Mouse (Mus musculus) liver, embryonic 14.5 days (tissue): ENCODE data around the gene Phlpp1. TPM values are rescaled to one million over a fixed set of nuclear protein-coding genes. Genes with fewer than 3 reads are reported as not detected.
A peak's percentile ranks its signal among the peaks of the same experiment; 100 is the strongest.

Experiments
- ATAC-seq: fragments of 200-750 bp; cut with Nextera tagmentation; 2 replicates; pipeline ENCODE4 v1.8.0; 2017; ENCODE audit warnings: moderate number of reproducible peaks, mild to moderate bottlenecking, moderate library complexity; ENCODE audit not compliant: insufficient read depth
- DNase-seq, 3 experiments: peaks; one replicate each; pipeline ENCODE4 v3.0.0-alpha.2; 2012 to 2013; ENCODE audit warnings: low read depth in 3 of 3, low spot score in 3 of 3
- H3K27ac ChIP-seq: fragments of 300-500 bp; sonication (generic); 2 replicates; pipeline ENCODE4 v1.5.1; 2014; ENCODE audit warnings: moderate library complexity, mild to moderate bottlenecking, control low read depth, inconsistent platforms
- H3K27me3 ChIP-seq: fragments of 300-500 bp; sonication (generic); 2 replicates; pipeline ENCODE4 v1.6.1; 2014; ENCODE audit warnings: mild to moderate bottlenecking, low read length, moderate library complexity; ENCODE audit not compliant: control insufficient read depth, insufficient read depth
- H3K36me3 ChIP-seq: fragments of 300-500 bp; sonication (generic); replicated peaks from 2 replicates; pipeline ENCODE4 v1.6.1; 2014; ENCODE audit warnings: low read depth; ENCODE audit not compliant: control insufficient read depth, insufficient read depth
- H3K4me1 ChIP-seq, 2 experiments: fragments of 200-500 bp in 1 of 2; fragments of 300-500 bp in 1 of 2; sonication (generic) in 1 of 2; replicated peaks; 2 replicates each; pipeline ENCODE4 v1.6.1; 2012 to 2014; ENCODE audit warnings: antibody characterized with exemption in 1 of 2, inconsistent platforms in 1 of 2, low read length in 1 of 2; ENCODE audit not compliant: control insufficient read depth in 2 of 2, insufficient read depth in 2 of 2
- H3K4me2 ChIP-seq: fragments of 300-500 bp; sonication (generic); 2 replicates; pipeline ENCODE4 v1.6.1; 2014; ENCODE audit warnings: low read depth, mild to moderate bottlenecking, control low read depth, moderate library complexity
- H3K4me3 ChIP-seq, 2 experiments: fragments of 200-500 bp in 1 of 2; fragments of 300-500 bp in 1 of 2; sonication (generic) in 1 of 2; 2 replicates each; pipeline ENCODE4 v1.5.1; 2012 to 2014; ENCODE audit warnings: low read depth in 2 of 2, low read length in 2 of 2, mild to moderate bottlenecking in 2 of 2, control low read depth in 1 of 2, inconsistent platforms in 1 of 2, moderate library complexity in 1 of 2; ENCODE audit not compliant: insufficient read depth in 1 of 2
- H3K9ac ChIP-seq: fragments of 300-500 bp; sonication (generic); replicated peaks from 2 replicates; pipeline ENCODE4 v1.6.1; 2014; ENCODE audit warnings: mild to moderate bottlenecking, control low read depth, moderate library complexity
- H3K9me3 ChIP-seq: fragments of 300-500 bp; sonication (generic); 2 replicates; pipeline ENCODE4 v1.6.1; 2016; ENCODE audit warnings: low read length, mixed read lengths; ENCODE audit not compliant: control insufficient read depth
- CTCF ChIP-seq: IDR thresholded peaks from 2 replicates; pipeline ENCODE4 v1.5.1; 2016; ENCODE audit warnings: antibody characterized with exemption, low read depth, control low read depth
- EP300 ChIP-seq: IDR thresholded peaks from 2 replicates; pipeline ENCODE4 v1.6.1; 2016; ENCODE audit warnings: antibody characterized with exemption, low read depth
- WGBS: fragments of 180-500 bp; shearing (Covaris S2); extraction: QIAGEN DNeasy Blood & Tissue Kit; methylation state at CpG from one replicate; pipeline ENCODE4 v1.1.7; 2014; ENCODE audit not compliant: insufficient replicate concordance; 5-methylcytosine and 5-hydroxymethylcytosine counted together
- polyA plus RNA-seq, 2 experiments: library from polyadenylated mRNA; depleted of rRNA in 1 of 2; stranded (reverse) in 1 of 2; unstranded in 1 of 2; fragments of >200 nt; fragmentation: Nextera tagmentation in 1 of 2; extraction: Ambion mirVana in 1 of 2; gene quantifications; 2 replicates each; pipeline versions ENCODE4 v1.2.1 to v1.2.3; 2012 to 2014

Gene Phlpp1
- polyA plus RNA-seq, 2 experiments: 0.94 to 1.2 TPM

- Histone ChIP-seq H3K27me3 (no peaks in the 10 kb centered on the region), H3K4me2 (no peak overlapping the region), H3K4me1 (no peaks in the 10 kb centered on the region), H3K36me3 (no peaks in the 10 kb centered on the region), H3K9ac (no peak overlapping the region), H3K9me3 (no peaks in the 10 kb centered on the region), H3K4me3 (no peak overlapping the region), H3K27ac (no peak overlapping the region)
- DNase-seq (no peak), ATAC-seq (no peak)
- TF ChIP-seq EP300 (no peak), CTCF (no peak)
- 56% methylated on average over 2 of the region's 2 CpGs for WGBS
Observed at GRCm38 (mm10) chr1:106410858-106411257, 239.3 kb downstream of the Phlpp1 start.

DNA sequence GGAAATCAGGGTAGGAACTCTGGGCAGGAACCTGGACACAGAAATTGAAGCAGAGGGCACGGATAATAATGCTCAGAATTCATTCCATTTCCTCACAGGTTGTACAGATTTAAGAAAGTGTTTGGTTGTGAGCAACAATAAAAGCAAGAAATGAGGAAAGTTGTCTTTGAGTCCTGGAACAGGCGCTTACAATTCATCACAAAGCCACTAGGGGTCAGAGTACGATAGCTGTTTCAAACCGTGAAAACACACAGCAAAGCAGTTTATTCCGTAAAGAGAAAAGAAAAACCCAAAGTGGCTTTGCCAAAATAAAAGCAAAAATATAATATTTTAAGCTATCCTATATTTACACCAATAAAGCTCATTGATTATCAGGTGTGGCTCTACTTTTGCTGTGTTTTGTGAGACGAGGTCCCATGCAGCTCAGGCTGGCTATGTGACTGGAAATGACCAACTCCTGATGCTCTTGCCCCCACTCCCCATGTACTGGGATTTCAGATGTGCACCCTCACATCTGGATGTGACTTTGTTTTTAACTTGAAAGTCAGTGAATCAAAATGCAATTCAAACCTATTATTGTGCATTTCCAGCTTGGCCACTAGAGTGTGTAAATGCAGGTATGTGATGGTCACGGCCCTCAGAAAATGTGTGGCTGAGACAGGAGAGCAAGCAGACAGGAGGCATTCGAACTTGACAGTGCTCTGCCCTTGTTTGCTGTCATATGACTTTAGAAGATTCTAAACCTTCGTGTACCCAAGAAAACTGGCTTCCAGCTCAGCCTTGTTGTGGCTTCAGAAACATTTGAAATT lies 253.8 kb downstream of the Phlpp1 start:
- TF ChIP-seq CTCF: peak; percentile 49
- no peak for TF ChIP-seq EP300
- H3K4me3 ChIP-seq: no peak overlapping the region
- H3K4me2 ChIP-seq: no peak overlapping the region
- no peak overlapping the region for H3K9ac ChIP-seq
- no peaks in the 10 kb centered on the region for H3K36me3 ChIP-seq
- H3K27me3 ChIP-seq: no peaks in the 10 kb centered on the region
- H3K9me3 ChIP-seq: no peaks in the 10 kb centered on the region
- H3K4me1 ChIP-seq: no peaks in the 10 kb centered on the region
- DNase-seq: no peak
- no peak overlapping the region for H3K27ac ChIP-seq
- WGBS: 29% methylated on average over 9 of the region's 9 CpGs
- no peak for ATAC-seq

DNA sequence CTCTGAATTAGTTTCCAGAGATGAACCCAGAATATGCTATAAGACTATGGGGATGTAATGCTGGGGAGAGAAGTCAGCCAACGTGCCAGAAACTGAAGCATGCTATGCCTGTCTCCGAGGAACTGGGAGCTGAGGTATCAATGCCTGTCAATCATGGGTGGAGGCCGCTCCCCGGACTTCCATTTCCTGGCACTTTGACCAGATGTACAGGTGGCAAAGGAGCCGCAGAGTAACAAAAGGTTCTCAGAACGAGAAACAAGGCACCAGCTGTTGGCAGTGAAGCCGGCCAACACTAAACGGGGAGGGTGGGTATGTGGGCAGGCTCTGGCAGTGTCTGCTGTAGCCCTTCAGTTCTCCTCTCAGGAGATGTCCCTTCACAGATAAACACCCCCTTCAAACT lies 256.6 kb downstream of the Phlpp1 start:
- H3K4me1 ChIP-seq: no peaks in the 10 kb centered on the region
- H3K4me2 ChIP-seq: no peak overlapping the region
- TF ChIP-seq CTCF (no peak), EP300 (no peak)
- WGBS: 53% methylated on average over 8 of the region's 8 CpGs
- no peaks in the 10 kb centered on the region for H3K9me3 ChIP-seq
- H3K36me3 ChIP-seq: no peaks in the 10 kb centered on the region
- no peak overlapping the region for H3K4me3 ChIP-seq
- H3K27me3 ChIP-seq: no peaks in the 10 kb centered on the region
- DNase-seq (no peak), ATAC-seq (no peak)
- no peak overlapping the region for H3K9ac ChIP-seq
- H3K27ac ChIP-seq: no peak overlapping the region

- no peak overlapping the region for H3K4me2 ChIP-seq
- no peak overlapping the region for H3K9ac ChIP-seq
- ATAC-seq: no peak
- TF ChIP-seq CTCF: no peak
- TF ChIP-seq EP300: no peak
- WGBS: 70% methylated on average over 4 of the region's 4 CpGs
- H3K36me3 ChIP-seq: no peaks in the 10 kb centered on the region
- no peak for DNase-seq
- H3K4me3 ChIP-seq: no peak overlapping the region
- no peaks in the 10 kb centered on the region for H3K9me3 ChIP-seq
- H3K4me1 ChIP-seq: no peaks in the 10 kb centered on the region
- no peaks in the 10 kb centered on the region for H3K27me3 ChIP-seq
- H3K27ac ChIP-seq: no peak overlapping the region
Observed at GRCm38 (mm10) chr1:106428580-106428979, 257.0 kb downstream of the Phlpp1 start.

DNA sequence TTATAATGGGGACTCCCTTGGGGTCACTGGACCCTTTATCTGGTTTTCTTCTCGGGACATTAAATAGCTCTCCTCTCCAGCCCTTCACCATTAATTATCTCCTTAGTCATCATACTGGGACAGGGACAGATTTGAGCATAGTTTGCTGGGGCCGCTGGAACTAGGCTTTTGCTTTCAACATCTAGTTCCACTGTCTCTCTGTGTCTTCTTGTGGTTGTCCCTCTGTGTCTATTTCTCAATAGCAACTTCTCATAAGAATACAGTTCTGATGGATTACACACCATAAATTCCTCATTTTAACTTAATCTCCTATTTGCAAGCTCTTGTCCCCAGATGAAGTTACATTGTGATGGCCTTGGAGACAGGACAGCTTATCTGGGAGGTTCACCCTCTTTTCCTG lies 262.0 kb downstream of the Phlpp1 start:
- H3K36me3 ChIP-seq: no peaks in the 10 kb centered on the region
- H3K4me1 ChIP-seq: no peaks in the 10 kb centered on the region
- ATAC-seq: no peak
- no peak overlapping the region for H3K4me3 ChIP-seq
- H3K9ac ChIP-seq: no peak overlapping the region
- no peak for TF ChIP-seq CTCF
- no peak for TF ChIP-seq EP300
- DNase-seq: no peak
- no peaks in the 10 kb centered on the region for H3K9me3 ChIP-seq
- H3K4me2 ChIP-seq: no peak overlapping the region
- H3K27ac ChIP-seq: no peak overlapping the region
- WGBS: 41% methylated on average over 2 of the region's 2 CpGs
- H3K27me3 ChIP-seq: no peaks in the 10 kb centered on the region

Other genes with a start within 250 kb of the Phlpp1 start
- 4.3 and 4.9 TPM in 2 replicates for gene Zcchc2, start 181.3 kb upstream of the Phlpp1 start, polyA plus RNA-seq (2012; rRNA removed)
- gene Zcchc2, start 181.3 kb upstream of the Phlpp1 start, polyA plus RNA-seq (2014; fragmentation: Nextera tagmentation; extraction: Ambion mirVana): 1.0 and 1.4 TPM in 2 replicates